Mouse (Mus musculus) G1E (cell line): ENCODE measurements around the gene Fam126a.

Experiments
- CTCF ChIP-seq: IDR thresholded peaks from 2 replicates; pipeline ENCODE4 v1.5.1; 2012; ENCODE audit warnings: low read depth, low read length, inconsistent platforms, mixed read lengths
- GATA1 ChIP-seq: IDR thresholded peaks from 2 replicates; pipeline ENCODE4 v1.6.1; 2012; ENCODE audit warnings: borderline replicate concordance, low read length, inconsistent platforms, mixed read lengths
- GATA2 ChIP-seq: IDR thresholded peaks from 2 replicates; pipeline ENCODE4 v1.6.1; 2012; ENCODE audit warnings: low read depth, low read length, inconsistent platforms, borderline replicate concordance
- POLR2AphosphoS5 ChIP-seq: IDR thresholded peaks from 2 replicates; pipeline ENCODE4 v1.6.1; 2012; ENCODE audit warnings: low read depth, low read length, inconsistent platforms; ENCODE audit not compliant: insufficient replicate concordance
- TAL1 ChIP-seq: conservative IDR thresholded peaks from 2 replicates; pipeline ENCODE4 v1.6.1; 2012; ENCODE audit warnings: low read depth, low read length, inconsistent platforms, mixed read lengths

- TF ChIP-seq CTCF = no peak
- no peak for TF ChIP-seq GATA2
- no peak for TF ChIP-seq TAL1
- no peak for TF ChIP-seq GATA1
- TF ChIP-seq POLR2AphosphoS5 = no peak
Observed at GRCm38 (mm10) chr5:24057592-24057991, 27.1 kb upstream of the Fam126a start.
